Mouse (Mus musculus): ENCODE data around the gene Pspc1. TPM values are rescaled to one million over a fixed set of nuclear protein-coding genes. Genes with fewer than 3 reads are reported as not detected.
"Not testable (repeated sequence)": the region's sequence is repeated elsewhere in the genome, so short reads cannot be mapped to it uniquely, and the experiment has no call there.

Gene Pspc1
- polyA plus RNA-seq (2015; fragmentation: Nextera tagmentation; extraction: Ambion mirVana): 37.4 and 39.3 TPM in 2 replicates

GRCm38 (mm10) chr14:56778200-56778932 lies at the start of gene Pspc1:
Gene Pspc1 (minus strand): TSS chr14:56778316.
- H3K27ac ChIP-seq (replicated peaks): peak within 1 kb of the TSS; percentile 94
- H3K36me3 ChIP-seq: no peaks in the 10 kb centered on the region
- H3K4me1 ChIP-seq (replicated peaks): peaks cover 39% of the 10 kb centered on the region
- no peaks in the 10 kb centered on the region for H3K9me3 ChIP-seq
- H3K27me3 ChIP-seq: no peaks in the 10 kb centered on the region
- under 1% methylated on average over 36 of the region's 36 CpGs for WGBS
- peak within 1 kb of the TSS; percentile 89 for H3K9ac ChIP-seq
- ATAC-seq (ENCODE audit: low read depth): peak; percentile 98
- peak within 1 kb of the TSS; percentile 82 for H3K4me2 ChIP-seq
- H3K4me3 ChIP-seq: peak within 1 kb of the TSS; percentile 84

GRCm38 (mm10) chr14:56824562-56824961 lies 46.4 kb upstream of the Pspc1 start:
- H3K27ac ChIP-seq (replicated peaks): no peak overlapping the region
- H3K4me2 ChIP-seq: no peak overlapping the region
- ATAC-seq (ENCODE audit: low read depth): no peak
- no peak overlapping the region for H3K9ac ChIP-seq
- H3K4me3 ChIP-seq: no peak overlapping the region
- peaks cover 7% of the 10 kb centered on the region; the same call in 1 of the 2 replicates for H3K9me3 ChIP-seq
- H3K36me3 ChIP-seq: no peaks in the 10 kb centered on the region
- H3K27me3 ChIP-seq: no peaks in the 10 kb centered on the region
- no peaks in the 10 kb centered on the region for H3K4me1 ChIP-seq (replicated peaks)

- Histone ChIP-seq H3K9me3 (peaks cover 7% of the 10 kb centered on the region; the same call in 1 of the 2 replicates), H3K36me3 (no peaks in the 10 kb centered on the region), H3K27me3 (no peaks in the 10 kb centered on the region), H3K27ac (replicated peaks) (no peak overlapping the region), H3K9ac (no peak overlapping the region), H3K4me1 (replicated peaks) (peaks cover 9% of the 10 kb centered on the region), H3K4me3 (no peak overlapping the region), H3K4me2 (no peak overlapping the region)
- ATAC-seq (ENCODE audit: low read depth): no peak
- 11% methylated on average over 9 of the region's 11 CpGs for whole genome bisulfite sequencing
Observed at GRCm38 (mm10) chr14:56817616-56818015, 39.5 kb upstream of the Pspc1 start.

DNA sequence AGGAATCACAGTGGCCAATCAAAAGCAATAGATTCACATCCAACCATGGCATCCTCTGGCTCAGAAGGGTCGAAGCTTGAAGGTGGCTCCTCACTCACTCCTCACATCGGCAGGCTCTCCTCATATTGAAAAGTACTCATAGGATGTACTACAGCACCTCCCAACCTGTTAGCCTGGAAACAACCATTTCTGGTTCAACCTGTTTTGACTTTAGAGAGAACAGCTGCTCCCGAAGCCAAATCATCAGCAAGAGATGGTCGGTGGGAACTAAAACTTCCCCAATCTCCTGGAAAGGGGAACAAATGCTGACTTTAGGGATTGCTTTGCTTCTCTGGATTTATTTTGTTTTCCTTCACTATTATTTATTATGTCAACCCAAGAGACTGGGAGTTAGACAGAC lies 39.0 kb upstream of the Pspc1 start:
- Histone ChIP-seq H3K9me3 (peaks cover 7% of the 10 kb centered on the region; the same call in 1 of the 2 replicates), H3K27me3 (no peaks in the 10 kb centered on the region), H3K36me3 (no peaks in the 10 kb centered on the region), H3K4me2 (no peak overlapping the region), H3K4me1 (replicated peaks) (peaks cover 9% of the 10 kb centered on the region), H3K27ac (replicated peaks) (no peak overlapping the region), H3K4me3 (no peak overlapping the region), H3K9ac (no peak overlapping the region)
- 77% methylated on average over 4 of the region's 4 CpGs for WGBS
- ATAC-seq (ENCODE audit: low read depth): no peak

DNA sequence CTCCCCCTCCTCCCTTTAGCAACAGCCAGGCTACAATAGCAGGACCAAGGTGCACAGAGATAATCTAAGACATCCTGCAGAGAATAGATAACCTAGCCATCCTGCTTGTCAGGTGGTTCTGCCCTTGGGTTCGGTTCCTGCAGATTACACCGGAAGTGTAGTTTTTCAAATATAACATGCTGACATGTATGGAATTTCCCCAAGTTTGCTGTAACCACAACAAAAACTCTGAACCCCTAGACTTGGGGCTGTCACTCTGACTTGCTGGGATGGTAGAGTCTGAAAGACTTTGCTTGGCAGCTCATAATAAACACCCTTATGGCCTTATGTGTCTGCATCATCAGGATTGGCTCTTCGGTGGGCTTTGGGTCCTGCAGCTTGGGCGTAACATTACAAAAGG lies 38.4 kb upstream of the Pspc1 start:
- H3K4me1 ChIP-seq (replicated peaks): peaks cover 9% of the 10 kb centered on the region
- no peaks in the 10 kb centered on the region for H3K27me3 ChIP-seq
- no peak for ATAC-seq (ENCODE audit: low read depth)
- H3K4me3 ChIP-seq: no peak overlapping the region
- H3K4me2 ChIP-seq: no peak overlapping the region
- no peaks in the 10 kb centered on the region for H3K36me3 ChIP-seq
- H3K9me3 ChIP-seq: peaks cover 7% of the 10 kb centered on the region; the same call in 1 of the 2 replicates
- 98% methylated on average over 4 of the region's 4 CpGs for WGBS
- no peak overlapping the region for H3K27ac ChIP-seq (replicated peaks)
- H3K9ac ChIP-seq: no peak overlapping the region

DNA sequence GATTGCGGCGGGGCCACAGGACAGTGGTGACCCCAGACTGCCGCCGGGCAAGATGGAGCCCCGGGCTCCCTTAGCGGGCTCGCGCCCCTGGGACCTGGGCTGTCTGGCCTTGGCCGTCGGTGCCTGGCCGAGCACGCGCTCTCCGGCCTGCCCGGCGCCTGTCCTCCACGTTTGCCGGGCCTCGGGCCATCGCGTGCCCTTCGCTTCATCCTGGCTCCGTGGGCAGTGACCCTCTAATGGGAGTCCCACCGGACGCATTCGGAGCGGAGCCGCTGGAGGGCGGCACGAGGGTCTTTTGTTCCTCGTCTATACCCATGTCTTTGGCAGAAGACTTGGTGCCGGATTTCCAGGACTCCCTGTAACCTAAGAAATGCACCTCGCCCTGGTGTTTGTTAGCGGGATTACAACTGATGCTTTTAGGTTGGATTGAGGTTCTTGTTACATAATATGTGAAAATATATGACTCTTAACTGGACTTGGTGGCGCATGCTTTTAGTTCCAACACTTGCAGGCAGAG lies 34.5 kb upstream of the Pspc1 start:
- WGBS: 2% methylated on average over 33 of the region's 35 CpGs
- Histone ChIP-seq H3K27ac (replicated peaks) (peak overlapping the region; percentile 97), H3K27me3 (no peaks in the 10 kb centered on the region), H3K4me3 (peak overlapping the region; percentile 72), H3K9ac (peak overlapping the region; percentile 88), H3K9me3 (no peaks in the 10 kb centered on the region), H3K4me1 (replicated peaks) (peaks cover 39% of the 10 kb centered on the region), H3K4me2 (peak overlapping the region; percentile 61), H3K36me3 (no peaks in the 10 kb centered on the region)
- ATAC-seq (ENCODE audit: low read depth): peak; percentile 49

DNA sequence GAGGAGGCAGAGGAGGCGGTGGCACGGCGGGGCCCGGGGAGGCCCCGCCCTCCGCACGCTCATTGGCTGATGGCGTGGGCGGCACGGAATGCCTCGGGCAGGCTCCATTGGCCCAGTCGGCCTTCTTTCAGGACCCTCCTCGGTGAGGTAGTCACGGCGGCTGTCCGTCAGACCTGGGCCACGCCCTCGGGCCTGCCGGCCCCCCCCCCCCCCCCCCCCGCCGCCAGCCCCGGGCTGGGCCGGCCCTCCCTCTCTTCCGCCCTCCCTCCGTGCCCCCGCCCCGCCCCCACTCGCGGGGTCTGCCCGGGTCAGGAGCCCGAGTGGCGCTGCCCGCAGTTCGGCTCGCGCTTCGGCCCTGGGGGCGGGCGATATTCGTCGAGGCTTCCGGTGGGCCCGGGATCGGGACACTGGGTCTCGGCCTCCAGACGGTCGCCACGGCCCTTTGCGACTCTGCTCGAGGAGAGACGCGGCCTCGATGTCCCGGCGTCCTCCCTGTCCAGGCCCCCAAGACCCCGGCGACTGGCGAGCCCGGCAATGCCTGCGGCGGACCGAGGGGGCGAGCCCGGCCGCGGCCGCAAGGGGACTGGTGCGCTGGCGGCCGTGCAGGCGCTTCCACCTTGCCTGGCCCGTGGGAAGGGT lies 33.7 kb upstream of the Pspc1 start, which contains the start of gene Zmym5:
Zmym5 (minus strand) TSS at position 16 of the 639 bp plus-strand sequence.
- under 1% methylated on average over 38 of the region's 72 CpGs for WGBS
- H3K36me3 ChIP-seq, H3K27me3 ChIP-seq, H3K9me3 ChIP-seq: not testable (repeated sequence)
- peak within 1 kb of the TSS; percentile 73 for H3K4me2 ChIP-seq
- peak within 1 kb of the TSS; percentile 97 for H3K27ac ChIP-seq (replicated peaks)
- ATAC-seq (ENCODE audit: low read depth): peak; percentile 98
- H3K4me3 ChIP-seq: peak within 1 kb of the TSS; percentile 72
- H3K9ac ChIP-seq: peak within 1 kb of the TSS; percentile 88
- H3K4me1 ChIP-seq (replicated peaks): peaks cover 39% of the 10 kb centered on the region

GRCm38 (mm10) chr14:56810781-56811690 lies 32.9 kb upstream of the Pspc1 start:
- H3K27me3 ChIP-seq; H3K36me3 ChIP-seq; H3K9me3 ChIP-seq; ATAC-seq (ENCODE audit: low read depth): not testable (repeated sequence)
- Histone ChIP-seq H3K4me2 (peak overlapping the region; percentile 73), H3K27ac (replicated peaks) (peak overlapping the region; percentile 93), H3K4me3 (peak overlapping the region; percentile 72), H3K4me1 (replicated peaks) (peaks cover 39% of the 10 kb centered on the region), H3K9ac (peak overlapping the region; percentile 86)
- WGBS: under 1% methylated on average over 28 of the region's 86 CpGs

DNA sequence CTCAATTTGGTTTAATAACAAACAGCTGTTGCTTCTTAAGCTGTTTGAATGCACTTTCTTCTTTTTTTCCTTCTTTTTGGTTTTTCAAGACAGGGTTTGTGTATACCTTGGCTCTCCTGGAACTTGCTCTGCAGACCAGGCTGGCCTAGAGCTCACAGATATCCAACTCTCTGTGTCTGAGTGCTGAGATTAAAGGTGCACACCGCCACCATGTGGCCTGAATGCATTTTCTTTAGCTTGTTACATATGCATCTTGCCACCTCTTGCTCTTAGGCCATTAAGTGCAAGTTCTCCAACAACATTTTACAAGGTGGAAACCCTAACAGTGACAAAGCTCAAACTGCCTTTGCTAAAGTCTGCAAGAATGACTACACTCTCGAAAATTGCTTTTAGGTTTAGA lies 15.1 kb upstream of the Pspc1 start:
- Histone ChIP-seq H3K4me3 (no peak overlapping the region), H3K9ac (no peak overlapping the region), H3K36me3 (peaks cover 59% of the 10 kb centered on the region), H3K4me2 (no peak overlapping the region), H3K27ac (replicated peaks) (no peak overlapping the region), H3K27me3 (no peaks in the 10 kb centered on the region), H3K9me3 (no peaks in the 10 kb centered on the region), H3K4me1 (replicated peaks) (no peaks in the 10 kb centered on the region)
- no peak for ATAC-seq (ENCODE audit: low read depth)
- 43% methylated on average over 2 of the region's 2 CpGs for WGBS

DNA sequence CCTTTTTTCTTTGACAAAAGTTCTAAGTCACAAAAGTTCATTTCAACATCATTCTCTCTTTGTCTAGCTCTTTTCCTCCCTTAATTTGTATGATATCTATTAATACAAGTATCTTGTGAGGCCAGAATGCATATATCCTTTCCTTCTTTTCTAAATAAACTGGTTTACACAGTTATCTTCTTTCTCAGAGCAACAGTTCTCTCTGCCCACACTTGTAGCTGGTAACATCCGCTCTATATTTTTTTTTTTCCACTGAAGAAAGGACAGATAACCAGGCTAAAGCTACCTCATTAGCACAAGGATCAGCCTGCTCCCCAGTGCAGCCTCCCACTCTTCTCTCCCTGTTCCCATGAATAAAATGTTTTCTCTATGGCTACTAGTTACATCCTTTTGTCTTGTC lies 6.5 kb upstream of the Pspc1 start:
- Histone ChIP-seq H3K27me3 (no peaks in the 10 kb centered on the region), H3K9ac (no peak overlapping the region), H3K27ac (replicated peaks) (no peak overlapping the region), H3K4me1 (replicated peaks) (no peaks in the 10 kb centered on the region), H3K36me3 (no peaks in the 10 kb centered on the region), H3K9me3 (no peaks in the 10 kb centered on the region), H3K4me3 (no peak overlapping the region), H3K4me2 (no peak overlapping the region)
- WGBS: 69% methylated on average over 1 of the region's 1 CpGs
- ATAC-seq (ENCODE audit: low read depth): no peak

DNA sequence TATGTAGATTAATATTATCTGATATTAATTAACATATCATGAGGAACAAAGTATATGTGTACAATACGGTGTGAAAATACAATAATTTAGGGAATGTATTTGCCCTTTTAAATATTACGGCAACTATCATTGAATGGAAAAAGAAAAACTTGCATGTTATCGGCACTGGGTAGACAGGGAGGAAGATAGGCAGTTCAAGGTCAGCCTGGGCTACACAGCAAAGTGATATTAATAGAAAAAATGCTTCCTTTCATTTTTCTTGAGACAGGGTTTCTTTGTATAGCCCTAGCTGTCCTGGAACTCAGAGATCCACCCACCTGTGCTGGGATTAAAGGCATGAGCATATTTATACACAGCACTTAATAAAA lies 801 bp upstream of the Pspc1 start:
- Histone ChIP-seq H3K9ac (peak overlapping the region; percentile 68), H3K9me3 (no peaks in the 10 kb centered on the region), H3K4me1 (replicated peaks) (peaks cover 34% of the 10 kb centered on the region), H3K27ac (replicated peaks) (peak overlapping the region; percentile 94), H3K4me2 (peak overlapping the region; percentile 82), H3K4me3 (peak overlapping the region; percentile 84), H3K27me3 (no peaks in the 10 kb centered on the region), H3K36me3 (no peaks in the 10 kb centered on the region)
- 39% methylated on average over 3 of the region's 3 CpGs for WGBS
- peak; percentile 21; the same call in 1 of the 2 replicates for ATAC-seq (ENCODE audit: low read depth)

Measured in neural tube, embryonic 13.5 days (tissue).